In genomic region chr5:124227193-124227592, GRCm38 (mm10) we compare ENCODE assay signal across 12 mouse cellular contexts. TPM values are rescaled to one million over a fixed set of nuclear protein-coding genes. Genes with fewer than 3 reads are reported as not detected.
A peak's percentile ranks its signal among the peaks of the same experiment; 100 is the strongest.
DNase-seq lines count a peak whose midpoint lies in the region; ATAC-seq and TF ChIP-seq lines count a peak whose summit lies in the region.
"Had no signal": no experiment of that assay in that cellular context is flagged by ENCODE, and none has a peak within 500 bp of the region (broad histone marks: within the 10 kb centered on the region; RNA-seq: fewer than 3 reads in every experiment).

No protein-coding gene starts in this region.

- 0 out of 2 replicates have a peak overlapping the region, but pooled peaks have one; percentile 1 for H3K4me2 ChIP-seq in liver, embryonic 13.5 days
- H3K4me2 ChIP-seq: heart, embryonic 15.5 days; intestine, embryonic 15.5 days had no signal

- no peak overlapping the region for H3K4me3 ChIP-seq in liver, adult 2 months (ENCODE audit: insufficient read depth, low read depth, low read length)
- no peak overlapping the region for H3K4me3 ChIP-seq in C2C12 (ENCODE audit: insufficient read depth, poor library complexity, severe bottlenecking)
- H3K4me3 ChIP-seq in liver, embryonic 13.5 days (replicated peaks), result no peak overlapping the region
- H3K4me3 ChIP-seq: heart, embryonic 15.5 days; intestine, embryonic 15.5 days had no signal

- H3K4me1 ChIP-seq in liver, adult 2 months (ENCODE audit: control insufficient read depth, insufficient read depth, low read length), result peaks cover 41% of the 10 kb centered on the region
- H3K4me1 ChIP-seq in liver, embryonic 13.5 days (replicated peaks), result peaks cover 50% of the 10 kb centered on the region

- peaks cover 30% of the 10 kb centered on the region; the same call in 1 of the 2 replicates for H3K79me2 ChIP-seq in liver, adult 2 months (ENCODE audit: control insufficient read depth, insufficient read depth, low read length)
- H3K79me2 ChIP-seq in C2C12 (ENCODE audit: control insufficient read depth, insufficient read depth), result no peaks in the 10 kb centered on the region

- WGBS in liver, adult 2 months, result 25% methylated on average over 6 of the region's 6 CpGs
- WGBS in liver, embryonic 13.5 days (ENCODE audit: insufficient replicate concordance), result 55% methylated on average over 6 of the region's 6 CpGs

- no peaks in the 10 kb centered on the region for H3K79me3 ChIP-seq in C2C12 (ENCODE audit: low read depth)

- TF ChIP-seq CTCF in liver, adult 2 months (IDR thresholded peaks at IDR 0.05; ENCODE audit: low read depth, low read length), result no peak
- TF ChIP-seq CTCF in C2C12 (IDR thresholded peaks at IDR 0.05; ENCODE audit: control insufficient read depth, insufficient read depth, insufficient read length), result no peak
- no peak for TF ChIP-seq CTCF in brain, embryonic 14.5 days (IDR thresholded peaks at IDR 0.05; ENCODE audit: borderline replicate concordance, extremely low read depth, insufficient read depth, insufficient read length)

- peak overlapping the region; percentile 97 for H3K27ac ChIP-seq in liver, adult 2 months (replicated peaks; ENCODE audit: insufficient read depth, low read depth, low read length)
- H3K27ac ChIP-seq in liver, embryonic 13.5 days, result peak overlapping the region; percentile 68
- H3K27ac ChIP-seq: heart, embryonic 15.5 days; intestine, embryonic 15.5 days; macrophage had no signal

- no peak overlapping the region for H3ac ChIP-seq in C2C12 (ENCODE audit: control insufficient read depth, insufficient read length, low read depth)

- H3K9ac ChIP-seq in liver, adult 2 months (ENCODE audit: low read depth, low read length), result peak overlapping the region; percentile 58
- no peak overlapping the region for H3K9ac ChIP-seq in liver, embryonic 13.5 days
- H3K9ac ChIP-seq: heart, embryonic 15.5 days; intestine, embryonic 15.5 days had no signal

- H3K27me3 ChIP-seq in liver, adult 2 months (ENCODE audit: control insufficient read depth, insufficient read depth, low read length), result no peaks in the 10 kb centered on the region
- H3K27me3 ChIP-seq in C2C12 (ENCODE audit: control insufficient read depth, insufficient read depth, insufficient read length), result no peaks in the 10 kb centered on the region
- no peaks in the 10 kb centered on the region for H3K27me3 ChIP-seq in liver, embryonic 13.5 days
- H3K27me3 ChIP-seq: heart, embryonic 15.5 days; intestine, embryonic 15.5 days had no signal

- peak; percentile 58 for DNase-seq in liver, adult 2 months (ENCODE audit: extremely low read depth, low read depth, low spot score)
- DNase-seq in liver, result no peak
- DNase-seq in brain, embryonic 14.5 days (ENCODE audit: low read depth), result peak; percentile 19
- no peak for DNase-seq in liver, embryonic 13.5 days
- no peak for DNase-seq in cerebellum, adult 9-11 months
- DNase-seq in gastrocnemius, postnatal 14 days, result no peak
- DNase-seq: cerebellum, postnatal 10 days; right cerebral cortex, postnatal 25 days had no signal

- no peak for TF ChIP-seq POLR2A in liver, adult 2 months (IDR thresholded peaks at IDR 0.05; ENCODE audit: extremely low read depth, insufficient read depth, low read length)
- no peak for TF ChIP-seq POLR2A in brain, embryonic 14.5 days (IDR thresholded peaks at IDR 0.05; ENCODE audit: borderline replicate concordance, extremely low read depth, insufficient read depth, insufficient read length, poor library complexity, severe bottlenecking)

- no peaks in the 10 kb centered on the region for H3K9me3 ChIP-seq in liver, embryonic 13.5 days (replicated peaks)
- H3K9me3 ChIP-seq: heart, embryonic 15.5 days; intestine, embryonic 15.5 days had no signal

- H3K36me3 ChIP-seq in liver, adult 2 months (ENCODE audit: control insufficient read depth, insufficient read depth, low read length), result no peaks in the 10 kb centered on the region
- H3K36me3 ChIP-seq in C2C12 (ENCODE audit: control insufficient read depth, insufficient read depth), result no peaks in the 10 kb centered on the region
- H3K36me3 ChIP-seq in liver, embryonic 13.5 days, result no peaks in the 10 kb centered on the region
- H3K36me3 ChIP-seq: heart, embryonic 15.5 days; intestine, embryonic 15.5 days had no signal

- intact Hi-C loops in gastrocnemius, postnatal 14 days (cut with DNase I; ENCODE audit: low total_unique reads), result no loop called here

- ATAC-seq in liver, embryonic 13.5 days (ENCODE audit: low read depth), result no peak
- ATAC-seq: intestine, embryonic 15.5 days had no signal

TF ChIP-seq in C2C12, 6 proteins besides CTCF, POLR2A, EP300 and RAD21:
- TF ChIP-seq MYOG (IDR thresholded peaks at IDR 0.05; ENCODE audit: control insufficient read depth, extremely low read depth, insufficient read length) (no peak), CEBPB (IDR thresholded peaks at IDR 0.05; ENCODE audit: low read depth) (peak; percentile 91)

RNA-seq across cellular contexts. Expression of gene Pitpnm2, which starts 22.4 kb away (rescaled TPM):
- total RNA-seq in liver, adult 2 months (2014; rRNA removed), result 10.6 and 13.9 TPM in 2 replicates
- polyA plus RNA-seq in liver, adult 2 months (2012; rRNA removed), result 25.5 and 30.3 TPM in 2 replicates
- 4.0 TPM for polyA plus RNA-seq in C2C12 (2012; fragmentation: generic; extraction: Trizol)
- polyA plus RNA-seq in brain, embryonic 14.5 days (2012; rRNA removed), result 51.9 and 61.2 TPM in 2 replicates
- polyA plus RNA-seq in liver, embryonic 13.5 days (2015; fragmentation: Nextera tagmentation; extraction: Ambion mirVana), result 1.3 and 1.4 TPM in 2 replicates
- total RNA-seq in gastrocnemius, postnatal 14 days (2021), result 10 to 100 TPM; 18.4 to 19.0 TPM

Comparison
In these comparisons a context has a peak if more than half of its experiments do, and no peak if none do; other contexts are left out.
1. DNase-seq: peak in liver, adult 2 months (single experiment) and brain, embryonic 14.5 days (single experiment); none in liver (single experiment), liver, embryonic 13.5 days (single experiment), cerebellum, adult 9-11 months (single experiment) and gastrocnemius, postnatal 14 days (single experiment).